Mouse (Mus musculus) c-Kit-positive CD71-positive TER-119-positive erythroid progenitor cells, embryonic 14.5 days (primary cell): ENCODE measurements around the gene Gm45021.

ENCODE experiments used
- DNase-seq: peaks from one replicate; pipeline ENCODE4 v3.0.0-alpha.2; 2013; ENCODE audit warnings: low spot score

The Gm45021 gene

DNA sequence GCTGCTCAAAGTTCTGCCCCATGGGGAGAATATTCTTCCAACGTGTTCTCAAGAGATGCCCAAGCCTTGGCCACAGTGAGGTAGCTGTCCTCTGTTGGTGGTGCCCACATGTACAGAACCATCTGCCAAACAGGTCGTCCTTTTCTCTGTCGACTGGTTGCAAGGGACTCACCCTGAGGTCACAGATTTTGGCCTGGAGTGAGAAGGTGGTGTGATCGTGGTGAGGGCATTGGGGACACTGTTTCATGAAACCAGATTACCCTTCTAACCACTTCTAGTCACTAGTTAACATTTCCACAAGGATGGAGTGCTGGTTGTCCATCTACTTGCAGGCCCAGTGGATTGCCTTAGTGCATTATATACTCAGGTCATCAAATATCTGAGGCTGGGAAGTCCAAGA lies 59.4 kb downstream of the Gm45021 start:
- DNase-seq: no peak

DNA sequence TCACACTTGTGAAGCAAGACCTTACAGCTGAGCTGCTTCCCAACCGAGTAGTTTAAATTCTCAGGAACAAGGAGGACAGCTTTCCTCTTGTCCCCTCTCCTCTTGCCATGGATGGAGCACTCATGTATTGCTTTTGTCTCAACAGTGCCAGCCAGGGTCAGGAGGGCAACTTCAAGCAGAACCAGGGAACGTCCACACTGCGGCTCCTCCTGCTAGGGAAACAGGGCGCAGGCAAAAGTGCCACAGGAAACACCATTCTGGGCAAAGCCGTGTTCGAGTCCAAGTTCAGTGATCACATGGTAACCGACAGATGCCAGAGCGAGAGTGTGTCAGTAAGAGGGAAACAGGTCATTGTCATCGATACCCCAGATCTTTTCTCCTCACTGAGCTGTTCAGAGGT lies 60.6 kb downstream of the Gm45021 start:
- no peak for DNase-seq

DNA sequence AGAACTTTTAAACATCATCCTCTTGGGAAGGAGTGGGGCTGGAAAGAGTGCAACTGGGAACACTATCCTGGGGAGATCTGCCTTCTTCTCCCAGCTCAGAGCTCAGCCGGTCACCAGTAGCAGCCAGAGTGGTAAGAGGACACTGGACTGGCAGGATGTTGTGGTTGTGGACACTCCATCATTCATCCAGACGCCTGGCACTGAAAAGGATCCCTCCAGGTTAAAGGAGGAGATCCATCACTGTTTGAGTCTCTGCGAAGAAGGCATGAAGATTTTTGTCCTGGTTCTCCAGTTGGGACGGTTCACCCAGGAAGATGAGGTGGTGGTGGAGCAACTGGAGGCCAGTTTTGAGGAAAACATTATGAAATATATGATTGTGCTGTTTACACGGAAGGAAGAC lies 69.3 kb downstream of the Gm45021 start:
- DNase-seq: no peak
